Mouse (Mus musculus) hindbrain, postnatal 0 days (tissue): ENCODE data around the gene Sri. TPM values are rescaled to one million over a fixed set of nuclear protein-coding genes. Genes with fewer than 3 reads are reported as not detected.

Experiments
- ATAC-seq: fragments of 200-750 bp; cut with Nextera tagmentation; 2 replicates; pipeline ENCODE4 v1.8.0; 2017; ENCODE audit warnings: mild to moderate bottlenecking, moderate TSS enrichment, moderate library complexity
- DNase-seq: peaks from one replicate; pipeline ENCODE4 v3.0.0-alpha.2; 2015; ENCODE audit warnings: low spot score
- H3K27ac ChIP-seq: fragments of 300-500 bp; sonication (generic); 2 replicates; pipeline ENCODE4 v1.5.1; 2014; ENCODE audit warnings: mild to moderate bottlenecking
- H3K27me3 ChIP-seq: fragments of 300-500 bp; sonication (generic); 2 replicates; pipeline ENCODE4 v1.6.1; 2014; ENCODE audit warnings: low read length, mixed read lengths; ENCODE audit not compliant: insufficient read depth
- H3K36me3 ChIP-seq: fragments of 300-500 bp; sonication (generic); 2 replicates; pipeline ENCODE4 v1.6.1; 2014; ENCODE audit warnings: low read length, mixed read lengths; ENCODE audit not compliant: insufficient read depth
- H3K4me1 ChIP-seq: fragments of 300-500 bp; sonication (generic); 2 replicates; pipeline ENCODE4 v1.6.1; 2014; ENCODE audit warnings: antibody characterized with exemption, low read length, mixed read lengths; ENCODE audit not compliant: insufficient read depth
- H3K4me2 ChIP-seq: fragments of 300-500 bp; sonication (generic); 2 replicates; pipeline ENCODE4 v1.6.1; 2014; ENCODE audit warnings: low read depth, mild to moderate bottlenecking, low read length, moderate library complexity, mixed read lengths
- H3K4me3 ChIP-seq: fragments of 300-500 bp; sonication (generic); 2 replicates; pipeline ENCODE4 v1.5.1; 2014; ENCODE audit warnings: low read length
- H3K9ac ChIP-seq: fragments of 300-500 bp; sonication (generic); replicated peaks from 2 replicates; pipeline ENCODE4 v1.6.1; 2014; ENCODE audit warnings: mild to moderate bottlenecking, low read length, moderate library complexity, mixed read lengths
- H3K9me3 ChIP-seq: fragments of 300-500 bp; sonication (generic); 2 replicates; pipeline ENCODE4 v1.6.1; 2016; ENCODE audit warnings: low read length, mixed read lengths
- CTCF ChIP-seq: IDR thresholded peaks from 2 replicates; pipeline ENCODE4 v1.5.1; 2016; ENCODE audit warnings: antibody characterized with exemption, control low read depth, low read depth
- WGBS: fragments of 180-500 bp; shearing (Covaris S2); extraction: QIAGEN DNeasy Blood & Tissue Kit; methylation state at CpG from one replicate; pipeline ENCODE4 v1.1.7; 2014; 5-methylcytosine and 5-hydroxymethylcytosine counted together
- polyA plus RNA-seq: library from polyadenylated mRNA; unstranded; fragments of >200 nt; fragmentation: Nextera tagmentation; extraction: Ambion mirVana; gene quantifications from 2 replicates; pipeline ENCODE4 v1.2.1, GENCODE M21; 2015
- total RNA-seq: library from RNA; depleted of rRNA; stranded (reverse); fragments of >200 nt; gene quantifications from 2 replicates; pipeline ENCODE4 v1.2.3, GENCODE M21; 2014

The Sri gene
- total and polyA plus RNA-seq, 2 experiments from 2014 or later, result 106 to 175 TPM

DNA sequence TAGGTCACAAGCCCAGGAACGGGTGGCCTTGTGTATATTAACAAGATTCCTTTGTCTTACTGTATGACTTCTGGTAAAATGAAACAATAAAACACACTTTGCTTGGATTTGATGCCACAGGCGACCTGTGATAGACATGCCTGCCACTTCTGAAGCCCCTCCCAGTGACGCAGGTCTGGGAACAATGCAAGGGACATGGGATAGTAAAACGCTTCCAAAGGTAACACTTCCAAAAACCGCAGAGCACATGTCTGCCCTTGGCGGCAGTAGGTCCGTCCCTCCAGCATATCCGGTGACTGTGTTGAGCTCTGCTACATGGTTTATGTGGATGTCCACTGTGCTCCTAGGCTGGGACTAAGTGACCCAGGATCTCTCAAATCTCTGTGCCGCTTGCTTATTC, 27.5 kb downstream of the Sri start:
- no peaks in the 10 kb centered on the region for H3K4me1 ChIP-seq

DNA sequence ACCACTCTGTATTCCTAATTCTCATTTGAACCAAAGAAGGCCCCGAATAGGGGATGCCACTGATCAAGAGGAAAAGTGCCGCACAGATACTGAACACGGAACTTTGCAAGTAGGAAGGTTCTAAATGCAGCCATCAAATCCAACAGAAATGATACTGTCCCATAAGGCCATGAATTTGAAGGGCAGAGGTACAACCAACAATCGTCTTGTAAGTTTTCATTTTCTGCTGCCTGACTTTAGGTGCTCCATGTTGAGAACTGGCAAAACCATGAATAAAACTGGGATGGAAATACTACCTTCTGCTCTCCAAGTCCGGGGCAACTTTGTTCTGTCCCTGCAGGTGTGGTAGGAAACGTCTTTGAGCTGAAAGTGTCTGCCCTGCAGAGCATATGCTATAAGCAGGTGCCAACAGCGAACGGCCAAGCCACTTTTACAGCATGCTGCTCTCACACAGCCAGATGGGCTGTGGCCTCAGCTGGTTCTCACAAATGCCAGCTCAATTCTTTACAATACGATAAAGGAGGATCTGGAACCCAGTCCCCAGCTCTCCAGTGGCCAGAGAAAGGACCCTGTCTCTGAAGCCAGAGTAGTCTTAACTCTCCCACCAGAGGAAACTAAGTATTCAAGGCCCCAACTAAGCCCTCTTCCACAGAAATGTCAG, 28.2 kb downstream of the Sri start:
- H3K4me2 ChIP-seq, result no peak overlapping the region
- no peaks in the 10 kb centered on the region for H3K4me1 ChIP-seq
- no peak for DNase-seq
- TF ChIP-seq CTCF, result no peak
- H3K27me3 ChIP-seq, result no peaks in the 10 kb centered on the region
- H3K9me3 ChIP-seq, result no peaks in the 10 kb centered on the region
- WGBS, result 78% methylated on average over 9 of the region's 9 CpGs
- H3K4me3 ChIP-seq, result no peak overlapping the region
- peaks cover 17% of the 10 kb centered on the region for H3K36me3 ChIP-seq
- no peak overlapping the region for H3K9ac ChIP-seq
- ATAC-seq, result peak; percentile 9; the same call in 1 of the 2 replicates
- no peak overlapping the region for H3K27ac ChIP-seq

More for the DNA sequence above, 27.5 kb downstream of the Sri start:
- no peak for DNase-seq
- Histone ChIP-seq H3K9ac (no peak overlapping the region), H3K4me2 (no peak overlapping the region), H3K27ac (no peak overlapping the region), H3K36me3 (peaks cover 17% of the 10 kb centered on the region), H3K27me3 (no peaks in the 10 kb centered on the region), H3K9me3 (no peaks in the 10 kb centered on the region), H3K4me3 (no peak overlapping the region)
- no peak for ATAC-seq
- WGBS, result 94% methylated on average over 9 of the region's 9 CpGs
- TF ChIP-seq CTCF, result no peak

DNA sequence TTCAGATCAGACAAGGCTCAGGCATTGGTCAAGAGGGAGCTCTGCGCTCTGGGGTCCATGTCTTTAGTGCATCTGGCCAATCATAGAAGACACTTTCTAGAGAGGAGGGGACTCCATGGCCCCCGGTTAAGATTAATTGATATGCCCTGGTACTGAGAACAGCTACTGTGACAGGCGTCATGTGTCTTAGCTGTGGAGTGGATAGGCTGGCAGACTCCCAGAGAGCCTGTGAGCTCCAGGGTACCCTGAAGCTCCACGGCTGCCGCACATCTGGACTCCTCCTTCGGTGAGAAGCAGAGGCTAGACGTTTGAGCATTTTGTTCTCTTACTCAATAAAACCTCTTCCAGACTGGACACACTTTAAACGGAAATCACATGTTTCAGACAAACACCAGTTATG, 31.6 kb downstream of the Sri start:
- no peaks in the 10 kb centered on the region for H3K4me1 ChIP-seq
- no peak overlapping the region for H3K9ac ChIP-seq
- H3K27ac ChIP-seq, result no peak overlapping the region
- no peaks in the 10 kb centered on the region for H3K27me3 ChIP-seq
- 84% methylated on average over 8 of the region's 8 CpGs for WGBS
- no peak for TF ChIP-seq CTCF
- no peak overlapping the region for H3K4me2 ChIP-seq
- peaks cover 12% of the 10 kb centered on the region for H3K36me3 ChIP-seq
- ATAC-seq, result no peak
- no peak overlapping the region for H3K4me3 ChIP-seq
- no peak for DNase-seq
- no peaks in the 10 kb centered on the region for H3K9me3 ChIP-seq

DNA sequence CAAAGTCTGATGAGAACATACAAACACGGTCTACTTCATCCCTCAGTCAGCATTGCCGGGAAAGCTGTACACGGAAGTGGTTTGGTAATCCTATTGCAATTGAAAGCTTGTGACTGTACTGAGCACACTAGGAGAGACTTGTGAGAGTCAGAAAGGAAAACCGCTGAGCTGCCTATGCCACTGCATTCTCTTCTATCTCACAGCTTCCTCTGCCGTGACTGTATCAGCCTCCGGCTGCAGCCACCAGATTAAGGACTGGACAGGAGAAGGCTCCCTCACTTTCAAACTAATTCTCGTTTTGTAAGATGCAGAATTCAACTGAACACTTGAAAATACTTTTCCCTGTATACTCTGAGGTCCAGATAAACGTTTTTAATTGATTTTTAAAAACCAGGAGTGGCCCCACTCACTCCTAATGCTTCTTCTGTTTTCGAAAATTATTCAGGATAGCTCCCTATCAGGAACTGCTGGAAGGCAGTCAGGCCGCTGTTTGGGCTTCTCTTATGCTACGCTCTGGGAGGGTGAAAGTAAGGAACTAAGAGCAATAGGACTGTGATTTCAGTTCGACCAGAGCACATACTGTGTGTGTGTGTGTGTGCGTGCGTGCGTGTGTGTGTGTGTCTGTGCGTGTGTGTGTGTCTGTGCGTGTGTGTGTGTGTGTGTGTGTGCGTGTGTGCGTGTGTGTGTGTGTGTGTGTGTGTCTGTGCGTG, 37.1 kb downstream of the Sri start:
- no peak overlapping the region for H3K27ac ChIP-seq
- no peak for DNase-seq
- H3K9ac ChIP-seq, result no peak overlapping the region
- 77% methylated on average over 20 of the region's 20 CpGs for WGBS
- no peaks in the 10 kb centered on the region for H3K27me3 ChIP-seq
- no peak overlapping the region for H3K4me2 ChIP-seq
- H3K36me3 ChIP-seq, result no peaks in the 10 kb centered on the region
- no peaks in the 10 kb centered on the region for H3K4me1 ChIP-seq
- ATAC-seq, result no peak
- H3K4me3 ChIP-seq, result no peak overlapping the region
- H3K9me3 ChIP-seq, result no peaks in the 10 kb centered on the region
- TF ChIP-seq CTCF, result no peak

DNA sequence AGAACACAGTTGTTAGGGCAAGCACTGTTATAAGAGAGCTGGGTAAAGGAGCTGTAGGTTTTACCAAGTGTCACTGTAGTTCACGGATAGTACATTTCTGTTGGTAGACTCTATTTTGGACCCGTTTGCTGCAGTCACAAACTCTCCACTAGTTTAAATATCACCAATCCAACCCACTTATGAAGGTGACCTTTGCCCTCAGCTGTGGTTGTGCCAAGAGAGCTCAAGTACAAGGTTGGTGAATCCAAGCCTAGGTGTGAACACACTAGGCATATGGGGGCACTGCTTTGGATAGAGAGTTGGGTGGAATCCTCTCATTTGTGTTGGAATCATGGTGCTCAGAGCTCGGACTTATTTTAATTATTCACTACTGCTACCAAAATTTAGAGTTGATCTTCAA, 39.8 kb downstream of the Sri start:
- no peak overlapping the region for H3K4me2 ChIP-seq
- DNase-seq (no peak), ATAC-seq (no peak)
- no peaks in the 10 kb centered on the region for H3K4me1 ChIP-seq
- H3K9ac ChIP-seq, result no peak overlapping the region
- WGBS, result 95% methylated on average over 3 of the region's 3 CpGs
- no peak overlapping the region for H3K27ac ChIP-seq
- no peaks in the 10 kb centered on the region for H3K27me3 ChIP-seq
- no peak overlapping the region for H3K4me3 ChIP-seq
- no peak for TF ChIP-seq CTCF
- H3K36me3 ChIP-seq, result no peaks in the 10 kb centered on the region
- H3K9me3 ChIP-seq, result no peaks in the 10 kb centered on the region

DNA sequence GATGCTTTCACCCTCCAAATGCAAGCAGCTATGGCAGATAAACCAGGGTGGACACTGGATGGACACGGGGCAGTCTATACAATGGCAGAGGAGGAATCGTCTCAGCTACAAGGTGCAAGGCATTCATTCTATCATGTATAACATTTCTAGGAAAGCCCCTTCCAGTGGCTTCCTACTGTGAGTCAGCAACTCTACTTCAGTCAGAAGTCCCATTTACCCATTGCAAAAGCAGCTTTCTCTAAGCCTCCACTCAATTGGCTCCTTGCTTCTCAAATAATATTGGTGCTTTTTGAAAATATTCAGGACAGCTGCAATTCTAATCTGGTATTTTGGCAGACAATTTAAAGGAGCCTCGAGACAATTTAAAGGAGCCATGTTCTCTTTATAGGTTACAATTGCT, 42.3 kb downstream of the Sri start:
- Histone ChIP-seq H3K4me2 (no peak overlapping the region), H3K4me1 (no peaks in the 10 kb centered on the region), H3K9ac (no peak overlapping the region), H3K27ac (no peak overlapping the region), H3K9me3 (no peaks in the 10 kb centered on the region), H3K4me3 (no peak overlapping the region), H3K27me3 (no peaks in the 10 kb centered on the region), H3K36me3 (no peaks in the 10 kb centered on the region; the same call in 1 of the 2 replicates)
- TF ChIP-seq CTCF, result no peak
- DNase-seq (no peak), ATAC-seq (no peak)
- WGBS, result 77% methylated on average over 3 of the region's 3 CpGs

DNA sequence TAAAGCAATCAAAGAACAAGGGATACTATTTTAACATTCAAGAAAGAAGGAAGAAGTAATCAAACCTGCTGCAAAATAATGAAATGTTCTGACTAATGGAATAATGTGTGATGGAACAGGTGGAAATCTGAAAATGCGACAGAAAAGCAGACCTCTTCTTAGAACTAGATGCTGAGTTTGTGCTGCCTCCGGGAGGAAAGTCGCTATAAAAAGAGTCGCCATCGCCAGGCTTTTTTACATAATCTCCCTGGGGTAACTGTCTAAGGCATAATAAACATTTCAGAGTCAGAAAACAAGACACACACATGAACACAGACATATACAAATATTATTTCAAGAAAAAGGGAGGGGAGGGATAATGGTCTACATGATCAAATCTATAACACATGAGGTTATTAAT, 49.0 kb downstream of the Sri start:
- Histone ChIP-seq H3K36me3 (no peaks in the 10 kb centered on the region; the same call in 1 of the 2 replicates), H3K9me3 (no peaks in the 10 kb centered on the region), H3K27ac (no peak overlapping the region), H3K4me1 (no peaks in the 10 kb centered on the region), H3K4me3 (no peak overlapping the region), H3K4me2 (no peak overlapping the region), H3K27me3 (no peaks in the 10 kb centered on the region), H3K9ac (no peak overlapping the region)
- DNase-seq (no peak), ATAC-seq (no peak)
- TF ChIP-seq CTCF, result no peak
- 64% methylated on average over 5 of the region's 5 CpGs for WGBS
